Mouse (Mus musculus): ENCODE measurements around the gene Tjp1. TPM values are rescaled to one million over a fixed set of nuclear protein-coding genes. Genes with fewer than 3 reads are reported as not detected.

The Tjp1 gene
- polyA plus RNA-seq, 1 experiment from 2014 or later = 30.3 TPM

GRCm38 (mm10) chr7:65373336-65373735 is 154.2 kb downstream of the Tjp1 start:
- Histone ChIP-seq H3K4me2 (ENCODE audit: low read depth, low read length, severe bottlenecking) (no peak overlapping the region), H3K4me1 (replicated peaks; ENCODE audit: control insufficient read depth, insufficient read depth, low read length) (peaks cover 9% of the 10 kb centered on the region; the same call in 1 of the 2 replicates), H3K36me3 (ENCODE audit: control insufficient read depth, insufficient read depth, low read length) (no peaks in the 10 kb centered on the region), H3K9me3 (ENCODE audit: control insufficient read depth, low read length) (no peaks in the 10 kb centered on the region), H3K27me3 (ENCODE audit: control insufficient read depth, insufficient read depth, low read length) (no peaks in the 10 kb centered on the region), H3K9ac (ENCODE audit: low read length) (no peak overlapping the region), H3K27ac (ENCODE audit: low read depth, low read length) (no peak overlapping the region), H3K4me3 (ENCODE audit: low read depth, low read length) (no peak overlapping the region)
- WGBS = 95% methylated on average over 8 of the region's 8 CpGs
- DNase-seq (ENCODE audit: low spot score) = no peak
- ATAC-seq (replicated peaks; ENCODE audit: low FRiP score) = no peak

DNA sequence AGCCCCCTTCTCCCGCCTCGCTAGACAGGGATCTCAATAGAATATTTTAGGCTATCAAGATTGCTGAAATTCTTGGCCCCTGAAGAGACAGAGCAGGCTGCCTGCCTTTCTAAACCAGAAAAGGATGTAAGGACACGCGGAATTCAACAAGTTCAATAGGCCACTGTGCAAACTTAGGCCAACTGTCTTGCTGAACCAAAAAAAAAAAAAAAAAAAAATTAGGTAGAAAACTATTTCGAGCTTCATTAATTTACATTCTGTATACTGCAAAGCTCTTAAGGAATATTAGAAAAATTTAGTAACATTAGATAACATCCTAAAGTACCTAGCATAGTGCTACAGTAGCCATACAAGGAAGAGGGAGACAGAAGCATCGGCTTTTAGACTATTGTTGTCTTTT is 155.8 kb downstream of the Tjp1 start:
- 39% methylated on average over 6 of the region's 6 CpGs for WGBS
- Histone ChIP-seq H3K4me2 (ENCODE audit: low read depth, low read length, severe bottlenecking) (peak overlapping the region; percentile 71), H3K4me1 (replicated peaks; ENCODE audit: control insufficient read depth, insufficient read depth, low read length) (peaks cover 10% of the 10 kb centered on the region; the same call in 1 of the 2 replicates), H3K9ac (ENCODE audit: low read length) (peak overlapping the region; percentile 85), H3K27me3 (ENCODE audit: control insufficient read depth, insufficient read depth, low read length) (no peaks in the 10 kb centered on the region), H3K9me3 (ENCODE audit: control insufficient read depth, low read length) (no peaks in the 10 kb centered on the region), H3K27ac (ENCODE audit: low read depth, low read length) (peak overlapping the region; percentile 84; the same call in 1 of the 2 replicates), H3K4me3 (ENCODE audit: low read depth, low read length) (peak overlapping the region; percentile 88; the same call in 1 of the 2 replicates), H3K36me3 (ENCODE audit: control insufficient read depth, insufficient read depth, low read length) (no peaks in the 10 kb centered on the region)
- ATAC-seq (replicated peaks; ENCODE audit: low FRiP score) (no peak), DNase-seq (ENCODE audit: low spot score) (no peak)

- WGBS = under 1% methylated on average over 71 of the region's 92 CpGs
- DNase-seq (ENCODE audit: low spot score) = peak; percentile 94
Measured at GRCm38 (mm10) chr7:65370787-65371616, 156.6 kb downstream of the Tjp1 start.

DNA sequence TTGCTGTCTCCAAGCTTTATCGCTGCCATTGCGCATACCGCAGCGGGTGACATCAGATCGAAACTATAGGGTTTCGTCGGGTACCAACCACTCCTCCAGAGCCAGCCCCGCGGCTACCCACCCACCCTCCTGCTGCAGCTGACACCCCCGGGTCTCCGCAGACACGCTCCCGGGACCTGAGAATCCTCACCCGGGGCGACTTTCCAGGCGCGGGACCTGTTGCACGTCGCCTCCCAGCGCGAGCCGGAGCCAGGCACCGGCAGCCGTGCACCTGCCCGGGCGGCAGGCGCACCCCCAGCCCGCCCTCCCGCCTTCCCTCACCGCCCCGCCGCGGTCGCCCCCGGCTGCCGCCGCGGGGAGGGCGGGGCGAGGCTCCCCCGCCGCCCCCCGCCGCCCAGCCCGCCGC is 157.2 kb downstream of the Tjp1 start:
- H3K9ac ChIP-seq (ENCODE audit: low read length) = peak overlapping the region; percentile 85
- H3K9me3 ChIP-seq (ENCODE audit: control insufficient read depth, low read length) = no peaks in the 10 kb centered on the region
- peak overlapping the region; percentile 88 for H3K4me3 ChIP-seq (ENCODE audit: low read depth, low read length)
- peaks cover 10% of the 10 kb centered on the region; the same call in 1 of the 2 replicates for H3K4me1 ChIP-seq (replicated peaks; ENCODE audit: control insufficient read depth, insufficient read depth, low read length)
- no peaks in the 10 kb centered on the region for H3K27me3 ChIP-seq (ENCODE audit: control insufficient read depth, insufficient read depth, low read length)
- WGBS = under 1% methylated on average over 31 of the region's 46 CpGs
- DNase-seq (ENCODE audit: low spot score) (peak; percentile 74), ATAC-seq (replicated peaks; ENCODE audit: low FRiP score) (no peak; the same call in none of the 2 replicates)
- H3K27ac ChIP-seq (ENCODE audit: low read depth, low read length) = peak overlapping the region; percentile 84
- H3K36me3 ChIP-seq (ENCODE audit: control insufficient read depth, insufficient read depth, low read length) = no peaks in the 10 kb centered on the region
- peak overlapping the region; percentile 71 for H3K4me2 ChIP-seq (ENCODE audit: low read depth, low read length, severe bottlenecking)

More at GRCm38 (mm10) chr7:65370787-65371616, 156.6 kb downstream of the Tjp1 start:
- Histone ChIP-seq H3K9ac (ENCODE audit: low read length) (peak overlapping the region; percentile 85), H3K4me1 (replicated peaks; ENCODE audit: control insufficient read depth, insufficient read depth, low read length) (peaks cover 10% of the 10 kb centered on the region; the same call in 1 of the 2 replicates), H3K4me2 (ENCODE audit: low read depth, low read length, severe bottlenecking) (peak overlapping the region; percentile 71), H3K36me3 (ENCODE audit: control insufficient read depth, insufficient read depth, low read length) (no peaks in the 10 kb centered on the region), H3K4me3 (ENCODE audit: low read depth, low read length) (peak overlapping the region; percentile 88), H3K27ac (ENCODE audit: low read depth, low read length) (peak overlapping the region; percentile 84), H3K9me3 (ENCODE audit: control insufficient read depth, low read length) (no peaks in the 10 kb centered on the region), H3K27me3 (ENCODE audit: control insufficient read depth, insufficient read depth, low read length) (no peaks in the 10 kb centered on the region)
- ATAC-seq (replicated peaks; ENCODE audit: low FRiP score) = peak; percentile 94

- Histone ChIP-seq H3K4me2 (ENCODE audit: low read depth, low read length, severe bottlenecking) (peak overlapping the region; percentile 49), H3K9ac (ENCODE audit: low read length) (peak overlapping the region; percentile 39; the same call in 1 of the 2 replicates), H3K36me3 (ENCODE audit: control insufficient read depth, insufficient read depth, low read length) (no peaks in the 10 kb centered on the region), H3K4me1 (replicated peaks; ENCODE audit: control insufficient read depth, insufficient read depth, low read length) (peaks cover 10% of the 10 kb centered on the region; the same call in 1 of the 2 replicates), H3K4me3 (ENCODE audit: low read depth, low read length) (peak overlapping the region; percentile 26), H3K9me3 (ENCODE audit: control insufficient read depth, low read length) (no peaks in the 10 kb centered on the region), H3K27ac (ENCODE audit: low read depth, low read length) (no peak overlapping the region), H3K27me3 (ENCODE audit: control insufficient read depth, insufficient read depth, low read length) (no peaks in the 10 kb centered on the region)
- no peak for DNase-seq (ENCODE audit: low spot score)
- 18% methylated on average over 5 of the region's 5 CpGs for WGBS
- no peak for ATAC-seq (replicated peaks; ENCODE audit: low FRiP score)
Measured at GRCm38 (mm10) chr7:65369101-65369500, 158.5 kb downstream of the Tjp1 start.

DNA sequence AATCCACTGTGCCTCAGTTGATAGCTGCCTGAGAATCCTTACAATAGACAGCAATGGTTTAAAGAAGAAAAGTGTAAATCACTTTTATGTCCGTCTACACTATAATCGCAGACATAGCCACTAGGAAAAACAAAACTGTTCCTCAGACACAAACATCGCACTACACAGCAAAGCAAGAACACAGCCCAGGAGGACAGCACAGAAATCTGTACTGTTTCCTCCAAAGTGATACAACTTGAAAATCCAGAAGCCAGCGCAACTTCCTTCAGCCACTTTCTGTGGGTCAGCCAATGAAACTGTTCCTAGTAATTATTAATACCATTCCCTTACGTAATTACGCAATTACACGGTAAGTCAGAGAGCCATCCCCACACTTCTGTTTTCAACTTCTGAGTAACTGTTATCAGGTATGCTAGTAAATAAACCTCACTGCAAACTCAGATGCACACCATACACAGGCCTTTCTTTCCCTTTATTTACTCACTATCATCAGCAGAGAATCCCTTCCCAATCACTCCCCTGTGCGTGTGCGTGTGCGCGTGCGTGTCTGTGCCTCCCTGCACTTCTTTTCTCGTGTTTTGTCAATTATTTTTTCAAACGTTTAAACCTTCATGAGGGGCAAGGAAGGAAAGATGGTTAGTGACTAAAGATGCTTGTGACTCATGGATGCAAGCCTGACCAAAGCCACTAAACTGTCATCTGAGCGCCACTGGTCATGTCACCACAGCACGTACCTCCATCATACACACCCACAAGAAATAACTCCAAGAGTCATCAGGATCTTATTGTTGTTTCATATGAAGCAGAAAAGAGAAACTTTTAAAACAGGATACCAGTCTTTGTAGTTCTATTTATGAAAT is 160.0 kb downstream of the Tjp1 start:
- no peaks in the 10 kb centered on the region for H3K36me3 ChIP-seq (ENCODE audit: control insufficient read depth, insufficient read depth, low read length)
- no peak overlapping the region for H3K4me3 ChIP-seq (ENCODE audit: low read depth, low read length)
- 83% methylated on average over 16 of the region's 16 CpGs for WGBS
- DNase-seq (ENCODE audit: low spot score) (no peak), ATAC-seq (replicated peaks; ENCODE audit: low FRiP score) (no peak)
- H3K4me1 ChIP-seq (replicated peaks; ENCODE audit: control insufficient read depth, insufficient read depth, low read length) = peaks cover 10% of the 10 kb centered on the region; the same call in 1 of the 2 replicates
- no peak overlapping the region for H3K4me2 ChIP-seq (ENCODE audit: low read depth, low read length, severe bottlenecking)
- H3K9ac ChIP-seq (ENCODE audit: low read length) = no peak overlapping the region
- no peaks in the 10 kb centered on the region for H3K27me3 ChIP-seq (ENCODE audit: control insufficient read depth, insufficient read depth, low read length)
- no peaks in the 10 kb centered on the region for H3K9me3 ChIP-seq (ENCODE audit: control insufficient read depth, low read length)
- no peak overlapping the region for H3K27ac ChIP-seq (ENCODE audit: low read depth, low read length)

DNA sequence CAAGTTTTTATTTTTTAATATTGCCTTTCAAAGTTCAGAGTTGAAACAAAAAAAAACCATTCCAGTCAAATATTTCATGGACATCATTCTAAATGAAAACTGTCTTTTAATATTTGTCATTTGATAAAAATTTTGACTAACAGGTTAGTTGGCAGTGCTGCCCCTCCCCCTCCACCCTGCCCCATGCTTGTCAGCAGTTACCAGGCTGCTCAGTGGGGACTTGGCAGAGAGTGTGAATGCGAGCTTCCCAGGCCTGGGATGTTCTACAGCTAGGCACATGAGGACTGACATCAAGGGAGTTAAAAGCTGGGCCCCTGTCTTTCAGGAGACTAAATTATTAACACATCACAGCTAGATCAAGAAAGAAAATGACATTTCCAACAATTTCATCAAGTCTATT is 161.4 kb downstream of the Tjp1 start:
- Histone ChIP-seq H3K4me2 (ENCODE audit: low read depth, low read length, severe bottlenecking) (no peak overlapping the region), H3K4me1 (replicated peaks; ENCODE audit: control insufficient read depth, insufficient read depth, low read length) (peaks cover 10% of the 10 kb centered on the region; the same call in 1 of the 2 replicates), H3K27ac (ENCODE audit: low read depth, low read length) (no peak overlapping the region), H3K36me3 (ENCODE audit: control insufficient read depth, insufficient read depth, low read length) (no peaks in the 10 kb centered on the region), H3K9me3 (ENCODE audit: control insufficient read depth, low read length) (no peaks in the 10 kb centered on the region), H3K4me3 (ENCODE audit: low read depth, low read length) (no peak overlapping the region), H3K27me3 (ENCODE audit: control insufficient read depth, insufficient read depth, low read length) (no peaks in the 10 kb centered on the region), H3K9ac (ENCODE audit: low read length) (no peak overlapping the region)
- no peak for DNase-seq (ENCODE audit: low spot score)
- ATAC-seq (replicated peaks; ENCODE audit: low FRiP score) = no peak
- 19% methylated on average over 1 of the region's 1 CpGs for WGBS

DNA sequence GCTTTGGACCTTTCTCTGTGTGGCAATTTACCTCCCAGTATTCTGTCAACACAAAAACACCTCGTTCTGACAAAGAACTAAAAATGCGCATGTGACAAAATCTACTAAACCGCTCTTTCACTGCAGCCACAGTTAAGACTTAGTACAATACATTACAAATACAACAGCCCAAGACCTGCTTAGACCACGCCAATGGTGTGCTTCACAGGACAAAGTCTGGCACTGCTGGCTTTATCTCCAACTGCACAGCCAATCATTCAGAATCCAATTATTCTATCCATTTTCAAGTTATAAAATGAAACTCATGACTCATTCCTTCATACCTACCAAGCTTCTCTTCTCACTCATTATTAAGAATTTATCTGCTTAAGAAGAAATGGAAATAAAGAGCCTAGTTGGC is 162.0 kb downstream of the Tjp1 start:
- no peak for ATAC-seq (replicated peaks; ENCODE audit: low FRiP score)
- WGBS = 83% methylated on average over 4 of the region's 4 CpGs

More for the DNA sequence above, 162.0 kb downstream of the Tjp1 start:
- Histone ChIP-seq H3K27me3 (ENCODE audit: control insufficient read depth, insufficient read depth, low read length) (no peaks in the 10 kb centered on the region), H3K9me3 (ENCODE audit: control insufficient read depth, low read length) (no peaks in the 10 kb centered on the region), H3K4me2 (ENCODE audit: low read depth, low read length, severe bottlenecking) (no peak overlapping the region), H3K9ac (ENCODE audit: low read length) (no peak overlapping the region), H3K27ac (ENCODE audit: low read depth, low read length) (no peak overlapping the region), H3K4me1 (replicated peaks; ENCODE audit: control insufficient read depth, insufficient read depth, low read length) (peaks cover 10% of the 10 kb centered on the region; the same call in 1 of the 2 replicates), H3K36me3 (ENCODE audit: control insufficient read depth, insufficient read depth, low read length) (no peaks in the 10 kb centered on the region), H3K4me3 (ENCODE audit: low read depth, low read length) (no peak overlapping the region)
- no peak for DNase-seq (ENCODE audit: low spot score)
